In the genomic region with DNA sequence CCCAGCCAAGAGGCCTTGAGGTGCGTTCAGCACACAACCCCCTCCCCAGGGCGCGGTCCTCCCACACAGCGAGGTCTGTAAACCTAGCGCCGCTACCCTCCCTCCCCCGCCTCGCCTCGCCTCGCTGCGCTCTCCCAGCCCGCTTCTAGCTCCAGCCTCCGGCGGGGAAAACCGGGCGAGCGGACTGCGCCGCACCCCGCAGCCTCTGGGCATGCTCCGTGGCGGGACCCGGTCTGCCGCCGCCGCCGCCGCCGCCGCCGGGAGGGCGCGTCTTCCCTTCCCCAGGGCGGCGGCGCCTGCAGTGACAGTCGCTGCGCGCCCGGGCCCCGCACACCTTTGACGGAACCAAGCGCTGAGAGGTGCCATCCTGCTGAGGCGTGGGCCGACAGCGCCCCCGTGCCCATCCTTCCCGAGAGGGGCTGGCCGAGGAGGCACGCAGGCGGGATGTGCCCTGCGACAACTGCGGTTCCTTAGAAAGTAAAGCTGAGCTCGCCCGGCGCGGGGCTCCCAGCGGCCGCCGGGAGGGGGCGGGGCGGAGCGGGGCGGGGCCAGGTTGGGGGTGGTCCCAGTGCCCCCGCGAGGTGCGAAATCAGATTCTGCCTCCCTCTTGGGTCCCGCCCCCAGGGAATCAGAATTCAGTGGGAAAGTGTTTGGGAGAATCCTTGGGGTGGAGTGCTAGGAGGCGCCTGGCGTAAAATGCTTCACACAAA, we compare ENCODE assay signal across 7 mouse cellular contexts.
A peak's percentile ranks its signal among the peaks of the same experiment; 100 is the strongest.
DNase-seq lines count a peak whose midpoint lies in the region; ATAC-seq and TF ChIP-seq lines count a peak whose summit lies in the region.

No protein-coding gene starts in this region.

- no peak overlapping the region for H3K27ac ChIP-seq in bone marrow macrophage, adult 2 months (ENCODE audit: insufficient read depth, low read depth, low read length)
- peak overlapping the region; percentile 98 for H3K27ac ChIP-seq in embryonic fibroblast, embryonic 13.5 days (ENCODE audit: insufficient read depth, low read length)
- peak overlapping the region; percentile 98 for H3K27ac ChIP-seq in kidney, adult 2 months (ENCODE audit: insufficient read depth, low read depth, low read length)
- H3K27ac ChIP-seq in limb, embryonic 12.5 days, result peak overlapping the region; percentile 87
- H3K27ac ChIP-seq in midbrain, embryonic 12.5 days (replicated peaks), result peak overlapping the region; percentile 77

- H3K36me3 ChIP-seq in kidney, adult 2 months (ENCODE audit: control insufficient read depth, insufficient read depth, low read length), result no peaks in the 10 kb centered on the region
- no peaks in the 10 kb centered on the region for H3K36me3 ChIP-seq in limb, embryonic 12.5 days
- no peaks in the 10 kb centered on the region for H3K36me3 ChIP-seq in midbrain, embryonic 12.5 days

- H3K9ac ChIP-seq in limb, embryonic 12.5 days (replicated peaks), result peak overlapping the region; percentile 81
- H3K9ac ChIP-seq in midbrain, embryonic 12.5 days (replicated peaks), result peak overlapping the region; percentile 73

- TF ChIP-seq POLR2A in bone marrow macrophage, adult 2 months (IDR thresholded peaks at IDR 0.05; ENCODE audit: borderline replicate concordance, low read depth, low read length), result no peak
- TF ChIP-seq POLR2A in embryonic fibroblast, embryonic 13.5 days (IDR thresholded peaks at IDR 0.05; ENCODE audit: low read depth, low read length), result peak; percentile 93
- peak; percentile 50 for TF ChIP-seq POLR2A in kidney, adult 2 months (IDR thresholded peaks at IDR 0.05; ENCODE audit: low read depth, low read length)

- H3K9me3 ChIP-seq in limb, embryonic 12.5 days, result no peaks in the 10 kb centered on the region
- H3K9me3 ChIP-seq in midbrain, embryonic 12.5 days, result no peaks in the 10 kb centered on the region

- H3K4me2 ChIP-seq in limb, embryonic 12.5 days, result peak overlapping the region; percentile 98
- peak overlapping the region; percentile 98 for H3K4me2 ChIP-seq in midbrain, embryonic 12.5 days (replicated peaks)

- H3K4me3 ChIP-seq in bone marrow macrophage, adult 2 months (ENCODE audit: insufficient read depth, low read length), result peak overlapping the region; percentile 61
- H3K4me3 ChIP-seq in embryonic fibroblast, embryonic 13.5 days (ENCODE audit: insufficient read depth, low read length), result peak overlapping the region; percentile 93
- H3K4me3 ChIP-seq in kidney, adult 2 months (ENCODE audit: insufficient read depth, low read depth, low read length), result peak overlapping the region; percentile 98
- H3K4me3 ChIP-seq in limb, embryonic 12.5 days (replicated peaks), result peak overlapping the region; percentile 74
- H3K4me3 ChIP-seq in midbrain, embryonic 12.5 days, result peak overlapping the region; percentile 70

- peak; percentile 37 for ATAC-seq in limb, embryonic 12.5 days (ENCODE audit: insufficient number of reproducible peaks, insufficient read depth, low FRiP score, low TSS enrichment, low read depth)
- peak; percentile 85 for ATAC-seq in midbrain, embryonic 12.5 days (ENCODE audit: low FRiP score, low read depth)

- 1% methylated on average over 70 of the region's 70 CpGs for WGBS in kidney, adult 2 months
- WGBS in limb, embryonic 12.5 days, result under 1% methylated on average over 56 of the region's 70 CpGs
- WGBS in midbrain, embryonic 12.5 days, result under 1% methylated on average over 70 of the region's 70 CpGs

- peak; percentile 78 for DNase-seq in heart, adult 8-10 months (ENCODE audit: low spot score)
- peak; percentile 93 for DNase-seq in kidney, adult 2 months
- peak; percentile 45 to 51 for DNase-seq in spleen, postnatal 10 days (ENCODE audit: low spot score in 2 of 2)

- H3K27me3 ChIP-seq in kidney, adult 2 months (replicated peaks; ENCODE audit: control insufficient read depth, insufficient read depth, low read length), result no peaks in the 10 kb centered on the region
- peaks cover 20% of the 10 kb centered on the region for H3K27me3 ChIP-seq in limb, embryonic 12.5 days
- peaks cover 22% of the 10 kb centered on the region for H3K27me3 ChIP-seq in midbrain, embryonic 12.5 days

- no peaks in the 10 kb centered on the region for H3K4me1 ChIP-seq in bone marrow macrophage, adult 2 months (ENCODE audit: control insufficient read depth, insufficient read depth, low read length)
- peaks cover 4% of the 10 kb centered on the region; the same call in 1 of the 2 replicates for H3K4me1 ChIP-seq in embryonic fibroblast, embryonic 13.5 days (ENCODE audit: control insufficient read depth, insufficient read depth, low read length)
- H3K4me1 ChIP-seq in kidney, adult 2 months (ENCODE audit: control insufficient read depth, insufficient read depth, low read length), result peaks cover 11% of the 10 kb centered on the region
- H3K4me1 ChIP-seq in limb, embryonic 12.5 days (replicated peaks), result peaks cover 43% of the 10 kb centered on the region
- peaks cover 26% of the 10 kb centered on the region for H3K4me1 ChIP-seq in midbrain, embryonic 12.5 days

- no peak for TF ChIP-seq CTCF in bone marrow macrophage, adult 2 months (IDR thresholded peaks at IDR 0.05; ENCODE audit: low read depth, low read length)
- peak; percentile 23; the same call in 1 of the 2 replicates for TF ChIP-seq CTCF in embryonic fibroblast, embryonic 13.5 days (IDR thresholded peaks at IDR 0.05; ENCODE audit: borderline replicate concordance, insufficient read depth, low read length)
- TF ChIP-seq CTCF in kidney, adult 2 months (conservative IDR thresholded peaks at IDR 0.05; ENCODE audit: insufficient read depth, insufficient read length, low read depth, low read length), result no peak
